Mouse (Mus musculus) embryonic facial prominence, embryonic 14.5 days (tissue): Measurements from ENCODE around the gene Rnf6. TPM values are rescaled to one million over a fixed set of nuclear protein-coding genes. Genes with fewer than 3 reads are reported as not detected.
A peak's percentile ranks its signal among the peaks of the same experiment; 100 is the strongest.

Source experiments
- ATAC-seq: fragments of 200-750 bp; cut with Nextera tagmentation; 2 replicates; pipeline ENCODE4 v1.8.0; 2017; ENCODE audit warnings: low read depth, moderate number of reproducible peaks, moderate TSS enrichment
- DNase-seq: peaks from one replicate; pipeline ENCODE4 v3.0.0-alpha.2; 2015; ENCODE audit warnings: low spot score
- H3K27ac ChIP-seq: fragments of 300-500 bp; sonication (generic); replicated peaks from 2 replicates; pipeline ENCODE4 v1.5.1; 2014; ENCODE audit warnings: low read depth, mild to moderate bottlenecking, low read length, moderate library complexity
- H3K27me3 ChIP-seq: fragments of 300-500 bp; sonication (generic); replicated peaks from 2 replicates; pipeline ENCODE4 v1.6.1; 2014; ENCODE audit warnings: low read length; ENCODE audit not compliant: control insufficient read depth, insufficient read depth
- H3K36me3 ChIP-seq: fragments of 300-500 bp; sonication (generic); 2 replicates; pipeline ENCODE4 v1.6.1; 2014; ENCODE audit warnings: low read length, mixed read lengths; ENCODE audit not compliant: control insufficient read depth, insufficient read depth
- H3K4me1 ChIP-seq: fragments of 300-500 bp; sonication (generic); 2 replicates; pipeline ENCODE4 v1.6.1; 2014; ENCODE audit warnings: antibody characterized with exemption, low read length; ENCODE audit not compliant: control insufficient read depth, insufficient read depth
- H3K4me2 ChIP-seq: fragments of 300-500 bp; sonication (generic); 2 replicates; pipeline ENCODE4 v1.6.1; 2014; ENCODE audit warnings: low read depth, mild to moderate bottlenecking, low read length, moderate library complexity, mixed read lengths
- H3K4me3 ChIP-seq: fragments of 300-500 bp; sonication (generic); 2 replicates; pipeline ENCODE4 v1.5.1; 2014; ENCODE audit warnings: low read depth, mild to moderate bottlenecking, low read length
- H3K9ac ChIP-seq: fragments of 300-500 bp; sonication (generic); 2 replicates; pipeline ENCODE4 v1.6.1; 2014; ENCODE audit warnings: low read depth, mild to moderate bottlenecking, low read length, moderate library complexity, mixed read lengths
- H3K9me3 ChIP-seq: fragments of 300-500 bp; sonication (generic); 2 replicates; pipeline ENCODE4 v1.6.1; 2016; ENCODE audit warnings: low read length; ENCODE audit not compliant: control insufficient read depth
- WGBS: fragments of 180-500 bp; shearing (Covaris S2); extraction: QIAGEN DNeasy Blood & Tissue Kit; methylation state at CpG from one replicate; pipeline ENCODE4 v1.1.7; 2014; 5-methylcytosine and 5-hydroxymethylcytosine counted together
- polyA plus RNA-seq: library from polyadenylated mRNA; unstranded; fragments of >200 nt; fragmentation: Nextera tagmentation; extraction: Ambion mirVana; gene quantifications from 2 replicates; pipeline ENCODE4 v1.2.1, GENCODE M21; 2014

The Rnf6 gene
- polyA plus RNA-seq, 1 experiment from 2014 or later: 41.6 TPM

DNA sequence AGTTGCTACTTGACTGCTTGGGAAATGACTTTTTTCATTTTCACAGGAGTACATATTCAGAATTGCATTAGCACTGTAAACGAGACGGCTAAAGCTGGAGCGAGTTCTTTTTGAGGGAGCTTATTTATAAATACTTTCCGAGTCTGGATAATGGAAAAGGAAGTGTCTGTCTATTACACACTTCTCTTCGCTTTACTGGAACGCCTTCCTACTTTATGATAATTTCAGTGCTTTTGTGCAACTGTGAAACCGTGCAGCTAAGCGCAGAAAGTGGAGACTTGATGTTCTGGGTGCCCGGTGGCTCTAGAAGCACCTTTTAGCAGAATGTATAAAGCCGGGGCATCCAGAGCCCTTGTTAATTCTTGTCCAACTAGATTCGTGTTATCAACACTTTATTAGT, 11.5 kb upstream of the Rnf6 start:
- Histone ChIP-seq H3K27ac (no peak overlapping the region), H3K27me3 (no peaks in the 10 kb centered on the region), H3K9me3 (no peaks in the 10 kb centered on the region), H3K4me2 (peak overlapping the region; percentile 70), H3K4me3 (peak overlapping the region; percentile 78), H3K4me1 (peaks cover 11% of the 10 kb centered on the region), H3K9ac (peak overlapping the region; percentile 92), H3K36me3 (no peaks in the 10 kb centered on the region)
- DNase-seq: no peak
- WGBS: 65% methylated on average over 11 of the region's 11 CpGs
- no peak for ATAC-seq

GRCm38 (mm10) chr5:146232056-146232675, 10.8 kb upstream of the Rnf6 start:
- ATAC-seq: no peak
- Histone ChIP-seq H3K36me3 (no peaks in the 10 kb centered on the region), H3K4me3 (peak overlapping the region; percentile 78), H3K9ac (peak overlapping the region; percentile 92), H3K27ac (no peak overlapping the region), H3K4me1 (peaks cover 11% of the 10 kb centered on the region), H3K4me2 (peak overlapping the region; percentile 70), H3K27me3 (no peaks in the 10 kb centered on the region), H3K9me3 (no peaks in the 10 kb centered on the region)
- DNase-seq: no peak
- WGBS: 37% methylated on average over 6 of the region's 6 CpGs

DNA sequence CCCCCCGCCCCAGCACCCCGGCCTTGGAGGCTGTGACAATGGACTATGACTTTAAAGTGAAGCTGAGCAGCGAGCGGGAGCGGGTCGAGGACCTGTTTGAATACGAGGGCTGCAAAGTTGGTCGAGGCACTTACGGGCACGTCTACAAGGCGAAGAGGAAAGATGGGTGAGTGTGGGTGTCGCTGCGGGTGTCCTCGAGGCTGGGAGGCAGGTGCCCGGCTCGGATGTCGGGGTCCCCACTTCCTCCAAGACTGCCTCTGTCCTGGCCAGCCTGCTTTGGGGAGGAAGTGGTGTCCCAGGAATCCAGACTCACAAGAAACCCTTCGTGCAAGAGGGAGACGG, 10.3 kb upstream of the Rnf6 start:
- H3K9me3 ChIP-seq: no peaks in the 10 kb centered on the region
- H3K4me3 ChIP-seq: peak overlapping the region; percentile 78
- ATAC-seq (no peak; the same call in 1 of the 2 replicates), DNase-seq (no peak)
- no peaks in the 10 kb centered on the region for H3K27me3 ChIP-seq
- H3K4me2 ChIP-seq: peak overlapping the region; percentile 70
- H3K4me1 ChIP-seq: peaks cover 11% of the 10 kb centered on the region
- no peaks in the 10 kb centered on the region for H3K36me3 ChIP-seq
- peak overlapping the region; percentile 92 for H3K9ac ChIP-seq
- peak overlapping the region; percentile 97 for H3K27ac ChIP-seq
- WGBS: 0% methylated on average over 16 of the region's 19 CpGs

DNA sequence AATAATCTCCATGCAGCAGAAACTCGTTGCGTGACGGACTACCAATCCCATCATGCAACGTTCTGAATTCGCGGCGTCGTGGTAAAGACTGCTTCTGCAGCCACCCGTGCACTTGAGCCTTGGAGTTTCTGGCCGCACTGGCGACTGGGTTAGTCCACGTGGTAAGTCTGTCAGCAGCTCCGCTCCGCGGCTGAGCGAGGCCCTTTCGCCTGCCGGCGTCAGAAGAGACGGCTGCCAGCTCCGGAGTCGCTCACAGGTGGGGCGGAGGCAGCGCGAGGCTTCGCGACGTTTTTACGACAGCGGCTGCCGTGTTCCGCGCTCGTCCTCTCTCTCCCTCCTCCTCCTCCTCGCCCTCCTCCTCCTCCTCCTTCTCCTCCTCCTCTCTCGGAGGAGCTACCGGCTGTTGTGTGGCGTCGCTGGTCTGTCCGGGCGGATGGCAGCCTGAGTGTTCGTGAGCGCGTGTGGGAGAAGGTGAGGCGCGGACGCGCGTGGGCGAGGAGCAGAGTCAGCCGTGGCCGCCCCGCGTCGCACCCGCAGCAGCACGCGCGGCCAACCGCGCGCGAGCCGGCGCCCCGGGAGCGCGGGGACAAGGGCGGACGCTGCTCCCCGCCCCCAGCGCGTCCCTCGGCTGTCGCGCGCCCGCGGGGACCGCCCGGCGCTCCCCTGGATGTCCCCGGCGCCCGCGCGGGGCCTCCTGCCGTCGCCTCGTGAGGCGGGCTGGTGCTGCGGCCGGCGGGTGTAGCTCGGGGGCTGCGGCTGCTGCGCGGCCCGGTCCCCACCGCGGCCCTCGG, 9.7 kb upstream of the Rnf6 start, which contains the start of gene Cdk8:
Gene Cdk8, plus strand, starts transcription at position 367 of the 791 bp plus-strand sequence.
- peaks cover 11% of the 10 kb centered on the region for H3K4me1 ChIP-seq
- DNase-seq (peak; percentile 97), ATAC-seq (peak; percentile 94)
- peak within 1 kb of the TSS; percentile 97 for H3K27ac ChIP-seq
- no peaks in the 10 kb centered on the region for H3K36me3 ChIP-seq
- WGBS: under 1% methylated on average over 31 of the region's 102 CpGs
- H3K27me3 ChIP-seq: no peaks in the 10 kb centered on the region
- H3K9ac ChIP-seq: peak within 1 kb of the TSS; percentile 92
- H3K9me3 ChIP-seq: no peaks in the 10 kb centered on the region
- H3K4me2 ChIP-seq: peak within 1 kb of the TSS; percentile 70
- peak within 1 kb of the TSS; percentile 78 for H3K4me3 ChIP-seq

DNA sequence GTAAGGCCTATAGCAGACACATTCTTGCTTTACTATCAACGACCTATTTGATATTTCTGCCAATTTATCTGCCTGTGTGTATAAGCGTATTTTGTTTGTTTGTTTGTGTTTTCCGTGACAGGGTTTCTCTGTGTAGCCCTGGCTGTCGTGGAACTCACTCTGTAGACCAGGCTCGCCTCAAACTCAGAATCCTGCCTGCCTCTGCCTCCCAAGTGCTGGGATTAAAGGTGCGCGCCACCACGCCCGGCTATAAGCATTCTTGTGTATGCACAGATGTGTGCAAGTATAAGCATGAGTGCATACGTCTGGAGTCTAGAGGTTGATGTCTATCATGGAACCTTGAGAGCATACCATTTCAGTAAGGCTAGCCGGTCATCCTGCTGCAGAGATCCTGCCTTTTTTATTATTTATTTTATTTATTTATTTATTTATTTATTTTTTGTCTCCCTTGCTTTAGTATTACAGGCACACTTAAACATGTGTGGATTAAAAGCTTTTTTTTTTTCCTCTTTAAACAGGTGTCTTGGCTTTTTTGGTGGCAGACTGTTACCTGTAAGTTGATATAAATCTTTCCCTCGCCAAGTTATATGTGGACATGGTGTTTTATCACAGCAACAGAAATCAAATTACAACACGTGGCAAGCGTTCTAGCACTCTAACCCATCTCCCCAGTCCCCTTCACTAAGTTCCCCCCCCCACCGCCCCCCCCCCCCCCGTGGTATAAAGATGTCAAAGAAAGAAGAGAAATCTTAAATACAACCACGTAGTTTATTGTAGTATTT, 8.7 kb upstream of the Rnf6 start:
- Histone ChIP-seq H3K9ac (peak overlapping the region; percentile 92), H3K36me3 (no peaks in the 10 kb centered on the region), H3K4me3 (peak overlapping the region; percentile 78), H3K9me3 (no peaks in the 10 kb centered on the region), H3K4me1 (peaks cover 11% of the 10 kb centered on the region), H3K27ac (peak overlapping the region; percentile 97), H3K4me2 (peak overlapping the region; percentile 70), H3K27me3 (no peaks in the 10 kb centered on the region)
- DNase-seq (no peak), ATAC-seq (no peak)
- 57% methylated on average over 17 of the region's 17 CpGs for WGBS

DNA sequence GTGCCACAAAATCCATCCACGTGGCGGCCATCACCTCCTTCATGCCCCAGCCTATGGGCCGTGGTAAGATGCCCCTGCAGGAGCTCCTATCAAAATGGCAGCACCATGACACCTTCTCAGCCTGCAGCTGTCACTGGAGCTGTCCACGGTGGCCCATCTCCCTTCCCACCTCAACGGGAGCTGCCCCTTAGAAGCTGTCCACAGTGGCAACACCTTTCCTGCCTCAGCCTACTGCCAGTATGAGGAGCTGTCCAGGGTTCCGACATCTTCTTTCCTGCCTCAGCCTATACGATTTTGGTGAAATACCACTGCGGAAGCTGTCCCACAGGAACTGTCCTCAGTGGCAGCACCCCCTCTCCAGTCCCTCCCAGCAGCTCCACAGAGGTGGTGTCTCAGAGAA, 6.1 kb upstream of the Rnf6 start:
- Histone ChIP-seq H3K27ac (no peak overlapping the region), H3K27me3 (no peaks in the 10 kb centered on the region), H3K4me1 (peaks cover 5% of the 10 kb centered on the region), H3K9me3 (no peaks in the 10 kb centered on the region), H3K9ac (no peak overlapping the region), H3K36me3 (no peaks in the 10 kb centered on the region), H3K4me2 (no peak overlapping the region), H3K4me3 (no peak overlapping the region)
- 85% methylated on average over 7 of the region's 8 CpGs for WGBS
- DNase-seq (no peak), ATAC-seq (no peak)

DNA sequence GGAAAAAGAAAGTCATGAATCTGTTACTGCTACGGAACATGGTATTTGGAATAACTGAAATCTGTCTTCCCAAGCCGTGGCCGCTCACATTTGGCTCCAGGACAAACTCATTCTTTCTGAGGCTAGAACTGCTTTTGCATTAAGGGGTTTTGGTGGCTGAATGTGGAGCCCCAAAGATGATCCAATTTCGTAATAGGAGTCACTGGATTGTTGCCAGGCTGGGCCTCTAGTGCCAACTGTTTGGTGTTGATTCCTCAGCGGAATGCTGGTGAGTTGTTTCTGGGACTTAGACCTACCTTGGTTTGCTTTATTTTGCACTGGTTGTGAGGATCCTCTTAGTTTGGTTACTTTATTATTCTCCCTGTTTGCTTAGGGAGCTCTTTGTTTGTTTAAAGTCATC, 2.4 kb upstream of the Rnf6 start:
- Histone ChIP-seq H3K27ac (no peak overlapping the region), H3K4me2 (no peak overlapping the region), H3K36me3 (peaks cover 8% of the 10 kb centered on the region; the same call in 1 of the 2 replicates), H3K4me3 (no peak overlapping the region), H3K27me3 (no peaks in the 10 kb centered on the region), H3K9me3 (no peaks in the 10 kb centered on the region), H3K4me1 (peaks cover 5% of the 10 kb centered on the region; the same call in 1 of the 2 replicates), H3K9ac (no peak overlapping the region)
- ATAC-seq (no peak), DNase-seq (peak; percentile 59)
- 75% methylated on average over 5 of the region's 5 CpGs for WGBS

DNA sequence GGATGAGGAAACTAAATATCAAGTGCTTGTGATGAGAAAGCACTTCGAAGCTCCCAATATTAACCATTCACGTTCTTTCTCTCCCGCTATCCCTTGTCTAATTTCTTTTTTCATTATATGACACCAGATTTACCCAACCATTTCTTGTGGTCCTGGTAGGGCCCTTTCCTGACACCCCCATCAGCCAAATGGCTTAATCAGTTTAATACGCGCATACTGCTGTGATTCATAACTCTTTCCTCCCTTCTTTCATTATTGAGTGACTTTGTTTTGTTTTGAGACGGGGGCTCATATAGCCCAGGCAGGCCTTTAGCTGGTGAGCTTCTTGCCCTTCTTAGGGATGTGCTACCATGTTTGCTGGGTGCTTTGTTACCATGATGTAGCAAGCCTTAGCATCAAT, 367 bp upstream of the Rnf6 start:
- H3K4me1 ChIP-seq: peaks cover 5% of the 10 kb centered on the region; the same call in 1 of the 2 replicates
- H3K9ac ChIP-seq: peak overlapping the region; percentile 77
- H3K4me3 ChIP-seq: peak overlapping the region; percentile 62
- DNase-seq: no peak
- no peaks in the 10 kb centered on the region for H3K9me3 ChIP-seq
- WGBS: 27% methylated on average over 6 of the region's 6 CpGs
- H3K36me3 ChIP-seq: peaks cover 28% of the 10 kb centered on the region
- ATAC-seq: no peak
- H3K27ac ChIP-seq: peak overlapping the region; percentile 95
- no peaks in the 10 kb centered on the region for H3K27me3 ChIP-seq
- peak overlapping the region; percentile 81 for H3K4me2 ChIP-seq
